Mouse (Mus musculus) kidney, postnatal 4 days (tissue): Measurements from ENCODE around the gene Fam53b.
A peak's percentile ranks its signal among the peaks of the same experiment; 100 is the strongest.

ENCODE experiments used
- DNase-seq, 2 experiments: peaks; one replicate each; pipeline ENCODE4 v3.0.0; 2021; ENCODE audit warnings: mixed read lengths in 2 of 2

Fam53b gene

DNA sequence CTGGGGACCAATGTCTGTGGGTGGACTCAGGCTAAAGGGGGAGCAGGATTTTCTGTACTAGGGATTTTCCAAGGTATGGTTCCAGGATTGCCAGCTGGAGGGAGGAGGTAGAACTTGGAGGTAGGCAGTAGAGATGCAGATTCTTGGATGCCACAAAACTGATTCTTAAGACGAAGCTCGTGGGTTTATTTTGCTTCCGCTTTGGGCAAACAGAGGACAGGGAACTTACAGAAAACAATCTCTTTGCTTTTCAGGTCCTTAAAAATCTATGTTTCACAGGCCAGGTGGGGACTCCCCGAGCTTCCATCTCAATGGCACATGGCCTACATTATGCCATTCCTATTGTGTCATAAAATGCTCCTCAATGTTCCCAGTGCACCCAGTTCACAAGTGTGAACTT lies 49.4 kb downstream of the Fam53b start:
- no peak for DNase-seq

DNA sequence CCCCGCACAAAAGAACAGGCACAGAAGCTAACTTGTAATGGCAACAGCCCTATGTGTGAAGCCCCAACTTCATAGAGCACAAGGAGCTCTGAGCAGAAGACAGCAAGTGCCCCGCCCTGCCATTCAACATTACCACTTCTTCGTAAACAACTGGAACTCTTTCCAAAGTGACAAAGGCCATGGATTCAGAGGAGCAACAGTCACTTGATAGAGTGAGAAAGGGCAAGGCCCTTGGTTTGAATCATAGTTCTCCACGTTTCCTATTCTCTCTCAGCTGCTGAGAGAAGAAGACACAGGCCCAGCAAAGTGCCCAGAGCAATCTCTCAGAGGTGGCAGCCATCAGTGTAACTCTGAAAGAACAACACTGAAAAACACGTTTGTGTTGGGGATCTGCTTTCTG lies 49.8 kb downstream of the Fam53b start:
- no peak for DNase-seq

DNA sequence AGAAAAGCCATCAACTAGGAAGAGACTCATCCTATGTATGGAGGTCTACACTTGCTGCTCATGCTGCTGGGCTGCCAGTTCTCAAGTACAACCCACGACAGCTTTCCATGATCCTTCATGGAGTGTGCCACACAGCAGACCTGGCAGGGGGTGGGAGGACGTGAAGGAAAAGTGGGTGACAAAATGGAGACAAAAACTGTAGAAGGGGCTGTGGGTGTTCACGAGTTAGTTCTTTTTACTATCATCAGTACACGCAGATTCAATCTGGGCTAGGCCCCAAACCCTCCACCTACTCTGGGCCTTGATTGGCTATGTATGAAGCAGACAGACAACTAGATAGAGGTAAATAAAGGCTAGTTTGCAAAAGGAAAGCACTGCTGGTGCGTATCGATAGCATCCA lies 50.3 kb downstream of the Fam53b start:
- no peak for DNase-seq

DNA sequence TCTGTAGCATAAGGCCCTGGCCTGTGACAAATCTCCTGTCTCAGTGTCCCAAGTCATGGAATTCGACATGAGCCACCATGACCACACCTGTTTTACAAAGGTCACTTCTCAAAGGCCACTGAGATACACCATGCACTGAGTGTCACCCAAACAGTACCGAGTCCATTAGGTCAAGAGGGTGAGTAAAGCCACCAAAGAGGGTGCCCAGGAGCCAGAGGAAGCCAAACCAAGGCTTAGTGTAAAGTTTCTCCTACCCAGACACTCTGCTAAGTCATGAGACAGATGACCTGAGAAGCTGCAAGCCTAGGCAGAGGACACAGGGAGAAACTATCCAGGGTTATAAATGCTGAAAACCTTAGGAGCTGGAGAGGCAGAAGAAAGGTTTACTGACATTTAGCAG lies 52.3 kb downstream of the Fam53b start:
- no peak for DNase-seq

DNA sequence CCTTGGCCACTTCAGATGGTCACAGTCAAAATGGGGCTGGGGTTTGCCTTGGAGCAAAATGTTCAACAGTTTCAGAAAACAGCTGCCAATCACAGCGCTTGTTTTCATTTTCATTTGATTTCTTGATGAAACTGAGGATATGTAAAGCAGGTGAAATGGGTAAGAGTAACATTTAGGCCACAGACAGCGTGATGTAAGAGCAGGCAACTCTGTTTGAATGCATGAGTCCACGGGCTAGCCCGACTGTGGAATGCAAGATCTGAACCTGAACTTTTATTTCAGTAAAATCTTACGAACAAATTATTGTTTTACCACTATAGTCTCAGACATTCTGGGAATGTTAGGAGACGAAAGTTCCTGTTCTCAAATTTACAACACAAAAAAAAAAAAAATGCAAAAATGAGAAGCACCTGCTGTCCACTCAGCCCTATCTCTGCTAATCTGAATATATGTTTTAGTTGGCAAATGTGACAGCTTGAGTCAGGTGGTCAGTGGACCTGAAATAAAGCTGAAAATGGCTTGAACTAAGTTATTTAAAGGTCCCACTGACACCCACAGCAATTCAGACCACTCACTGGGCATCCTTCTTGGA lies 53.0 kb downstream of the Fam53b start:
- DNase-seq, result no peak

DNA sequence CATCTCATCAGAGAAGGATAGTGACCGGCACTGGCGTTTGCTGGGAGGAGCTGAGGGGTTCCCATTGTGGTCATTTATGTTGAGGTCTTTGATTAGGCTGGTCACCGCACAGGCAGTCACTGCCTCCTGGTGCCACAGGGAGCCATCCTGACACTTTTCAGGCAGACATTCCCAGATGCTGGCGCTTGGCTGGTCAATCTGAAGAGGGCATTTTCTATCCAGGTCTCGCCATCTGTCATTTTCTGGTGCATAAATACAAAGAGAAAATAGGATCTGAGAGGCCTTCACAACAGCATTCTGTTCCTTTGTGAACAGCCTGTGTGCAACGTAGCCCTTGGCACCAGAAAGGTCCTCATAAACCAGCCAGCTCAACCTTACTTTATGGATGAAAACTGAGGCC lies 53.8 kb downstream of the Fam53b start:
- DNase-seq, result no peak

DNA sequence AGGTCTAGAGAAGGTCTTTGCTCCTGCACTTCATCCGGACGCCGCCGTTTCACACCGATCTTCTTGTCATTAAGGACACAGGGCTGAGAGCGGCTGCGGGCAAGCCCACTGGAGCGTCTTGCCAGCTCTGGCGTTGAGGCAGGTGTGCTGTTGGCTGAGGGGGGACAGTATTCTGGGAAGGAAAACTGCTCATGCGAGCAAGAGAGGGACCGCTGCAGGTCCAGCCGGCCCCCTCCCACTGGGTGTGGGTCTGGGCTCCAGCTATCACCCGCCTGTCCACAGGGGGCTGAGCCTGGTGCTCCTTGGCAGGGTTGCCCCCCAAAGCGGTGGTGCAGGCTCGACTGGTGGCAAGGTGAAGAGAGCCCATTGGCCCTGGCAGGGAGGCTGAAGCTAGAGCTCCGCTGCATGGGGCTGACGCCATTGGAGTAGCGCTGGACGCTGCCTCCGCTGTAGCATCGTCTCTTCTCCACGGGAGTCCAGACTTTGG lies 54.2 kb downstream of the Fam53b start:
- DNase-seq, result no peak

DNA sequence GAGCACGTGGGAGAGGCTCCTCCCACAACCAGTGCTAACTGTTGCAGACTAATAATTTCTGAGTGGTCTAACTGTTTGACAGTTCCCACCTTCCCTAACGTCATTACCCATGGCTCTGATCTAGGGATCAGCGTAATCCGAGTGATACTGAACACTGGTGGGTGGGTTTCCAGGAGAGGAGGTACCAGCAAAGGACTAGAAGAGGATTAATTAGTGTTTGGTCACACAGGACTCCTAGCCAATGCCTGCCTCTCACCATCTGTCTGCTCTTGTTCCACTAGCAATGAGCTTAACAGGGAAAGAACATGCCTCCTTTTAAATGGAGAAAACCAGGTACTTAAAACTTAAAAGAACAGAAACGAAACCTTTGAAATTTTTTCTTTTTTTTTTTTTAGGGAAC lies 54.8 kb downstream of the Fam53b start:
- DNase-seq, result no peak

DNA sequence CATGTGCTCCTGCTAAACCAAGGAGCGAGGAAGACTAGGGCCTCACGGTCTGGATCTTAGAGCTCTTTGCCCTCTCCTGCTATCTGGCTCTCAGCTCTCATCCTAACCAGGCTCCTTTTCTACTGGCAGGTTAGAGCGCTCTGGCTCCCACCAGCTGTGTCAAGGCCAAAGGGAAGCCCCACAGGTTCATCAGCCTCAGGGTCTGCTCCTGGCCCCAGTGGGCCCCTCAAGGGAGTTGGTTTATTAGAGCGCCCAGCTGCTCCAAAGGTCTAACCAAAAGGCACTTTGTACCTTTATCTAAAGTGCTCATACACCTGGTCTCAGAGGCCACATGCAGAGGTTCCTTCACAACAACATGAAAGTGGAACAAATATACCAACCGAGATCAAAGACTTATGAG lies 57.4 kb downstream of the Fam53b start:
- no peak for DNase-seq

DNA sequence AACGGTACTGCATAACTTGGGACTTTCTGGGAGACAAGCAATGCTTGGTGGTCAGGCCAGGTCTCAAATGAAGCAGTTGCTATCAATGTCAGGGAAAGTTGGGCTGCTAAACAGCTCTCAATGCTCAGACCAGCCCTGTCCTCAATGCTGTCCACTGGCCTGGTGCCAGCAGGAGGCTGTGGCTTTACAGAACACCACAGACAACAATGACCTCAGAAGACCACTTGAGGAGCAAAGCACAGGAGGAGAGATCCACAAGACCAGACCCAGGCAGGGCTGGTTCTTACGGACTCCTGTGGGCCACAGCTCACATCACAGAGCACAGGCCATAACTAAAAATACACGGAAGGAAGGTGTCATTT lies 59.3 kb downstream of the Fam53b start:
- peak; percentile 71 to 78 for DNase-seq

DNA sequence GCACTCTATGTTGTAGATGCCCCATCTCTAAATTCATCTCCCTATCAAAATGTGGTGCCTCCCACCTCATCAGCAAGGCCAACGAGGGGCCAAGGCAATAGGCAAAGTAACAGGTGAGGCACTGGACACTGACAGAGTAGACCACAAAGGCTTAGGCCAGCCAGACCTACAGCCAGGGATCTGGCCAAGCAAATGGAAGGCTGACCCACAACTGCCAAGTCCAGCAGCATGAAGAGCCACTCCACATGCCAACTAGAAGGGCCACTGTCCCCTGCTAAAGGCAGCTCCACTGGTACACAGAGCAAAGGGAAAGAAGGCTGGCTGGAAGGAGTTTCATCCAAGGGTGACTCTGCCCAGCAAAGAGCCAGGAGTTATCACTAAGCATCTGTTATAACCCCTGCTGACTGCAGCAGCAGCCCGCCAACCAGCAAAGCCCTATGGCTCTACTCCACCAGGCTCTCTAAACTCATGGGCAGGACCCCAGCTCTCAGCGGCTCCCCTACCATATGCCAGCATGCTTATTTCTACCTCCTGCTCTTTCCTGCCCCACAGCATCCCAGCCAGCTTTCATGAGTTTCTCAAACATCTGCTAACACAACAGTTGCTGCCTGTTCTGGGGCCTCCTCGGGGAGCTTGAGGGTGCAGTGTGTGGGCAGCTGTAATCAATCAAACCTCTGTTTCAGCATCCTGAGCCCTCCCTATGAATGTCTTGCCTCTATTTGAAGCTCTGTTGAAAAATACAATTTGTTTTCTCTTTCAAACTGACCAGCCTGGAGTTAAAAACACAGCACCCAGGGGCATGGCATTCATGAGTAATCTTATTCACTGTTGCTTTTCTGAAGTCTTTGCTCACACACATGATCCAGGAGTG lies 59.9 kb downstream of the Fam53b start:
- no peak for DNase-seq

DNA sequence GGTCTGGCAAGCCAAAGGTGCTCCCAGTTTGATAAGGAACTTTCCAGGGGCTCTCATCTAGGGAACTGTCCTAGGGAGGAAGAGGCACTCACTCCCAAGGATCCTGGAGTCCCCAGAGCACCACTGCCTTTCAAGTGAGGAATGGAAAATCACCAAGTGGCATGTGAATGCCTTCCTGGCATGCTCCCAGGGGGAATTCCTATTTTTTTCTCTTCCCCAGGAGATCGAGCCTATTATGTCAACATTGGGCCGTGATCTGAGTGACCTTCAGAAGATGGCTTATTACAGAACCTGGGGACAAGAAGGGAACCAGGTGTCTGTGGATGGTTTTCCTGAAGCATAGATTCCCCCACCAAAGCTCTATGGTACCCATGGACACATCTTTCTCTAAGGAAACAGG lies 62.0 kb downstream of the Fam53b start:
- DNase-seq, result no peak

DNA sequence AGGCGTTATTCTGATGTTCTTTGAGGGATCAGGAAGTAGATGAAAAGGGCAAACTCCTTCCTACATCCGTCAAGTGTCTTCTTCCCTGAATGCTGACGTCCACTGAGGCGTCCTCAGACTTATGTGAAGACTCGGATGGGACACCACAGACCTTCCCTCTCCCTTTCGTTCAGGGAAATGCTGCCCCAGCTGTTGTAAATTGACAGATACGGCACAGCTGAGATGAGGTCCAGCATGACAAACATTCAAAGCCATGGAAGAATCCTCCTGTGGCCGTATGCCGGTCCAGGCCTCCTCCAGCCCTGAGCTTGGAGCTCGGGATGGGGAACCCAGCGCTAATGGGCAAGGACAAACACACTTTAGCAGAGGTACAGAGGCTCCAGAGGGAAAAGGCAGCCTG lies 64.2 kb downstream of the Fam53b start:
- no peak for DNase-seq

DNA sequence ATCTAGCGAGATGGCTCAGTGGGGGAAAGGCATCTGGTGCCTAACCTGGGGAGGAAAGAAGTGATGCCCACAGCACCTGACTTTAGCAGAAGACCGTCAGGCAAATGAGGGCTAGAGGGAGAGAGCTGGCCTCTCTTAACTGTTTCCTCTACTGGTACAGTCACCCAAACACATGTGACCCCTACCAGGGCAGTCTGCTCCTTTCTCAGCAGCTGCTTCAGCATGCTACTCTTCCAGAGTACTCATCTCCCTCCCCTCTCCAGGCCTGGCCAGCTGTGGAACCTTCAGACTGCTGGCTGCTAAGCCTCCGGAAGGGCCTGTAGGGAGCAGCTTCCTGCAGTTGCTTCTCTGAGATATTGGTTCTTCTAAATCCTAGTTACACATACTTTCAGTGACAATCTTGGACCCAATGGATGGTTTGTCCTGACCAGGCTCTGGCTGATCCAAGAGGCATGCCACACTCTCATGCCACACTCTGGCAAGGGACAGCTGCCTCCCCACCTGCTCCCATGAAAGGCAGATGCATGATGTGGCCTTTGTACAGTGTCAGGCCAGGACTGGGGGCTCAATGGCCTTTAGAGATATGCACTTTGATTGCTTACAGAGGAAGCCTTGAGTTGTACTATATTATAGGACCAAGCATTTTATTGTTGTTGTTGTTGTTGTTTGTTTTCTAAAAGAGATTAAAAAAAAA lies 65.5 kb downstream of the Fam53b start:
- DNase-seq, result peak in 1 of 2 experiments; percentile 47

DNA sequence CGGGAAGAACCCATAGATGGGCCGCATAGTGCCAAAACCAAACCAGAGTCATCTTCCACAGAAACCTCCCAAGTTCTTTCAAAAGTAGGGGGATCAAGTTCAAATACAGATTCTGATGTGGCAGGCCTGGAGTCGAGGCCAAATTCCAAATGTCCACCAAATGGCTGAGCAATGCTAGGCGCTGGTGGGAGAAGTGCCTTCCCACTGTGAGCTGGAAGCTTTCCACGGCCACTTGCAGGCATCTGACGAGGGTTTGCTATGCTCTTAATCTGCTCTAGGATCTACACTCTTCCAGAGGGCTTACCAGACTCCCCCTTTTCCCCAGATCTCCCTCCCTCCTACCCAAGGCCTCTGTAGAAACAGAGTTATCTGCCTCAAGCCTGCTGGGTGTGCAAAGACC lies 66.6 kb downstream of the Fam53b start:
- no peak for DNase-seq

DNA sequence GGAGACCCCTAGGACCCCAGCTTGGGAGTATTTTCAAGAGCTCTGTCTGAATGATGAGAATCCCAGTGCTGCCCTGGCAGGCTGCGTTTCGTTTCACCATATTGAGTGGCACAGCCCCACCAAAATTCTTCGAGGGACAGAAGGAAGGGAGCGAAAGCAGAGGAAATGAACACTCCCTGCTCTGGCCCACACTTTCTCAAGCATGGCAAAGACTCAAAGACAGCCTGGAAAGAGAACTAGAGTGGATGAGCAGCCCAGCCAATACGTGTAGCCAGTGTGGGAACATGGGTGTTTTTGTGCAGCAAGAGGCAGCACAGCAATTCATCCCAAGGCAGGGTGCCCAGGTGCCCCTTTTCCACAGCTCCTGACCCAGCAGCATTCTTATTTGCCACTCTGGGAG lies 70.8 kb downstream of the Fam53b start:
- no peak for DNase-seq

DNA sequence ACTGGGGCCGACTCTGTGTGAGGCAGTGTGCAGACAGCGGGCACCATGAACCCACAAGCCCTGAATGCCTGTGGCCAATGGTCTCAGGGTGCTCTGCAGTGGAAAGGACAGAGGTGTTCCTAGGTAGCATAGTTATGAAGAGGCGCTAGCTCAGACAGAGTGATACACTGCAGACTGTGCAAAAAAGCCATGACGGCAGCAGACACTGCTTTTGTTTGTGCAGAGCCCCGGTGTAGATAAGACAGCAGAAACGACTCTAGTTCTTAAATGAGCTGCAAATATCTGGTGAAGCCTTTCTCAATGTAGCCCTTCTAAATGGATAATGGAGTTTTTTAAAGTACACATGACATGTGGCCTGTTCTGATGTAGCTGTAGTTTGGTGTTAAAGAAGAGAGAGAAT lies 73.9 kb downstream of the Fam53b start:
- no peak for DNase-seq

DNA sequence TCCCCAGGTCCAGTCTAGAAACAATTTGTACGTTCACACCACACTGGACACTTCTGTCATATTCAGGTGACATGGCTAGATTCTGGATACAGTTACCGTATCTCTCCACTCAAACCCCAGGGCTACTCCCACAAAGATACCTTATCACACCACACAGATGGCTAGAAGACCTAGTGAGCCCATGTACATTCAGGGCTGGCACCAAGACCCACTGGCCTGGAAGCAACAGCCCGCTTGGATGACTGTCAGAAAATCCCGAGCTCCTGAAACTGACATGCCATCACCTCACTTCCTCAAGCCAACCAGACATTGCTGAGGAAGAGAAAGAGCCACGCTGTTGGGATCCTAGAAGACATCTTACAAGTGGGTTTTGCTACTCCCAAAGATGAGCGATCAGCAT lies 74.8 kb downstream of the Fam53b start:
- DNase-seq, result no peak

DNA sequence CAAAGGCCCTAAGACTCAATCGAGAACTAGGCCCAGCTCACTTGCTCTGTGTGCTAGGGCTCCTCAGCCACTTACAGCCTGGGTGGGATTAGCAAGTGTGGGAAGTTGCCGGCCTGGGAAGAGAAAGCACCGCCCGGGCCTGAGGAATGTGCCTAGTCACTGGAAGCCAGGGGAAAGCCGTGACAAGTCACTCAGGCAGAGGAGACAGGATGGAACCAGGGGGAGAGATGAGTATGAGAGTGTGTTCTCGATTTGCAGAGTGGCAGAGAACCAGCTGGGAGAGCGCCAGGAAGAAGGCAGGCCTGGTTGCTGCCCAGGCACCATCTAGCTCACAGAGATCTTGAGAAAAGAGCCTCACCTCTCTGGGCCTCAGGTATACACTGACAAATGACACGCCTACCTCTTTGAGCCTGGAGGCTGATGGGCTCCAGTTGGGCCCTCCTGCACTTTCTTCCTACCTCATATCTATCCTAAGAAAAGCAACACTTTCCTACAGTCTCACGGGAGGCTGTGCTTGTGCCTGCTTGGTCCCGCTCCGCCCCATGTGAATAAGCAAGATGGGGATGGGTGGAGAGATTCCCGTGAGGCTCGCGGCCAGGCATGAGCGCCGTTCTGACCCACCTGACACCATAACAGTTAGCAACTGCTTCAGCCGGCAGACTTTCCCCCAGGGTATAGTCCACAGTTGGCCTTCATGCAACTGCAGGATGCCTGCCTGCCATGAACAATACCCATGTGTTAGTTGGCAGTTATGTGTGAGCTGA lies 77.4 kb downstream of the Fam53b start:
- peak; percentile 64 to 78 for DNase-seq

DNA sequence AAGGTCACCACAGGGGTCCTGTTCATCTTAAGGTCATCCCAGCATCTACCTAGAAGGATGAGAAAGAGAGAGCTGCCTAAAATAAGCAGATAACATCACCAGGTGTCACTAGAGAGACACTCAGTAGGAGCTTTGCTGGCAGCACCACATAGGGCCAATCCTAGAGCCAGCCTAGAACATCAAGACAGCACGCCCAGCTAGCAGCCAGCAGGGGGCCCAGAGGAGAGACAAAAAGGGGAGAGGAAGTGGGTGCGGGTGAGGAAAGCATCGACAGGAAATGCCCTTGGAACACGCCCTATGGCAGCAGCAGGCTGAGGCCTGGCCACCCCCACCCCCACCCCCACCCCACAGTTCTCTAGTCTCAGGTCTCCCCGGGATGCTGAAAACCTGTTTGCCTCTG lies 78.5 kb downstream of the Fam53b start:
- DNase-seq, result peak; percentile 70 to 80

DNA sequence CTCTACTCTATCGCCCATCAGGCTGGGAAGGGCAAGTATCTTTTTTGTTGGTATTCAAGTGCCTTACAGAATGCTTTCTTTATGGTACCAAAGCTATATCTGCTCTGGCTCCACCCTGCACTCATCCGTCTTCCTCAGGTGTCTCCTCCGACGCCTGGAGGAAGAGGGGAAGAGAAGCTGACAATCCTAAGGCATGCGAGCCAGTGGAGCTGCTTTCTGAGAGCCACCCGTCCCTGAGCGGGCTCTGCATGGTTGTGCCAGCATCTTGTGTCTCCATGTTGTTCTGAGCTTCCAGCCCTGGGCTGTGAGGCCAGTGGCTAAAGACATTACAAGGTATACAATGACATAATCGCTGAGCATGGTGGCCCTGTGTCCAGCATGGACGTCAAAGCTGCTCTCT lies 79.5 kb downstream of the Fam53b start:
- DNase-seq, result no peak

DNA sequence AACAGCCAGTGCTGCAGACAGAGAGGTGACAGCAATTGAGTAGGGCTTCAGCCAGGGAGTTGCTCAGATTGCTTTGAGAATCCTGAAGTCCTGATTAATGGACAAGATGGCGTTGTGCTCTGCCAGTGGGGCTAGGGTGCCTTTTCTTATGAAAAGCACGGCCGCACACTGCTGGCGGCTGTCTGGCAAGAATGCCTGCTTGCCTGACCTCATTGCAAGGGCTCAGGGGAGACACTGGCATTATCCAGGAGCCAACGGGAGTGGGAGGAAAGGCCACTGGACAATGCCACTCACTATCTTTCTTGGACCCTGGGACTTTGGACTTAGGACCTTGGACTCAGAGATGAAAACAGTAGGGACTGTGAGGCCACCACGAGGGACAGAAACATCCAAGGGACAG lies 80.2 kb downstream of the Fam53b start:
- DNase-seq, result peak; percentile 49 to 61

DNA sequence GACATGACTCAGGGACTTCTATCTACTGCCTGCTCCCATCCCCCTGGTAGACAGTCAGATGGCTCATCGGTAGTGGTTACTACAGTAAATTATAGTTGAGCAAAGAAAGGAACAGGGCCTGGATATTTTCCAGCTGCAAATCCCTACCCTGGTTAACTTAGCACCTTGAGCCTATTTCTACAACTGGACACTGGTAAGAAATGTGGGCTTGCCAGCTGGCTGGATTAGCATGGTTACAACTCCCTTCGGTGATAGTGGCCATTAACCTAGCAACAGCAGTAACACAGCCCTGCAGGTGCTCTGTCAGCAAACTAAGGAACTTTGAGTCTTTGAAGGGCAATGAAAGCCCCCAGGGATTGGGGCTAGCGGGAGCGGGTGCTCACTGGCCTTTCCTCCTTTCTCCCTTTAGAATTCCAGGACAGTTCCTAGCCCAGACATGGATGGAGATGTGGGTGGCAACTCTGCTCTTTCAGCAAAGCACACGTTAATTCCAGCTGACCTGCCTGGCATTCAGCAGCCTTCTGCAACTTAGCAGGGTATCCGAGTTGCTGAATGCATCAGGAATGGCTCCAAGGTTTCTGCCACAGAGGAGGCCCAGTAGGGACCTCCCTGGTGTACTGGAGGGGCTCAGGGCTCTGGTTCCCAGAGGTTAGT lies 81.4 kb downstream of the Fam53b start:
- DNase-seq, result no peak
